Mouse (Mus musculus) adrenal gland, adult 8-10 months (tissue): ENCODE measurements around the gene Ccl19. TPM values are rescaled to one million over a fixed set of nuclear protein-coding genes. Genes with fewer than 3 reads are reported as not detected.
"Not testable (repeated sequence)": the region's sequence is repeated elsewhere in the genome, so short reads cannot be mapped to it uniquely, and the experiment has no call there.

Experiments used
- DNase-seq: peaks from one replicate; pipeline ENCODE4 v3.0.0; 2022
- total RNA-seq, 4 experiments: library from RNA; stranded (reverse); gene quantifications; 2 replicates each; pipeline ENCODE4 v1.2.4; 2022

Ccl19 gene
- 1 to 10 TPM; 1.8 to 7.0 (median 3.1) TPM for total RNA-seq

GRCm38 (mm10) chr4:42756477-42756876, at the start of gene Ccl19:
Gene Ccl19, minus strand, starts transcription at chr4:42756577.
- not testable (repeated sequence) for DNase-seq

- DNase-seq: not testable (repeated sequence)
These were observed 17.5 kb upstream of the Ccl19 start, which contains the start of gene Ccl21a for GRCm38 (mm10) chr4:42773893-42774292. Gene Ccl21a, minus strand, starts transcription at chr4:42773993.

- not testable (repeated sequence) for DNase-seq
These were observed 21.1 kb downstream of the Ccl19 start, which contains the start of gene 4930578G10Rik for GRCm38 (mm10) chr4:42735245-42735644. Gene 4930578G10Rik, plus strand, starts transcription at chr4:42735545.

Other genes starting within 250 kb of the Ccl19 start
- gene Fam205a2, start 228.4 kb downstream of the Ccl19 start, total RNA-seq: under 1 TPM in 1 of 4 experiments, not detected in 3; 0.48 TPM
- gene Gm10591, start 144.4 kb downstream of the Ccl19 start, total RNA-seq: not detected
- 10 to 100 TPM; 15.4 to 27.8 (median 19.9) TPM for gene Gm2564, start 126.9 kb downstream of the Ccl19 start, total RNA-seq
- 10 to 100 TPM in 1 of 4 experiments, 1 to 10 TPM in 1, not detected in 2; 1.5 to 11.7 TPM for gene Ccl27b, start 101.3 kb downstream of the Ccl19 start, total RNA-seq
- gene Il11ra2, start 94.7 kb downstream of the Ccl19 start, total RNA-seq: under 1 TPM in 2 of 4 experiments, not detected in 2; 0.37 to 0.38 TPM
- 1 to 10 TPM in 1 of 4 experiments, under 1 TPM in 1, not detected in 2; 0.67 to 1.4 TPM for gene 4930578G10Rik, start 21.0 kb downstream of the Ccl19 start, total RNA-seq
- 10 to 100 TPM in 1 of 4 experiments, 1 to 10 TPM in 3; 4.1 to 10.2 (median 6.4) TPM for gene Ccl21a, start 17.4 kb upstream of the Ccl19 start, total RNA-seq
- not detected for gene Fam205a1, start 97.3 kb upstream of the Ccl19 start, total RNA-seq
- under 1 TPM; 0.14 to 0.52 (median 0.22) TPM for gene Gm12394, start 100.2 kb upstream of the Ccl19 start, total RNA-seq
- gene Fam205c, start 117.7 kb upstream of the Ccl19 start, total RNA-seq: not detected
- 1 to 10 TPM; 3.1 to 4.5 (median 3.8) TPM for gene Phf24, start 160.1 kb upstream of the Ccl19 start, total RNA-seq
- gene Dnajb5, start 193.2 kb upstream of the Ccl19 start, total RNA-seq: 10 to 100 TPM; 12.9 to 20.5 (median 18.2) TPM
- gene 1700022I11Rik, start 213.0 kb upstream of the Ccl19 start, total RNA-seq: not detected
- gene Vcp, start 243.9 kb upstream of the Ccl19 start, total RNA-seq: 100 to 1,000 TPM; 290 to 420 (median 339) TPM